Mouse (Mus musculus) olfactory bulb, adult 2 months (tissue): Measurements from ENCODE around the gene Trpc7.

Source experiments
- CTCF ChIP-seq: fragments of 200-500 bp; IDR thresholded peaks from 2 replicates; pipeline ENCODE4 v1.5.1; 2012; ENCODE audit warnings: low read depth, mild to moderate bottlenecking, low read length, moderate library complexity; ENCODE audit not compliant: insufficient read depth
- POLR2A ChIP-seq: fragments of 200-500 bp; IDR thresholded peaks from 2 replicates; pipeline ENCODE4 v1.6.1; 2012; ENCODE audit warnings: mild to moderate bottlenecking, low read depth, low read length, moderate library complexity; ENCODE audit not compliant: insufficient read depth

DNA sequence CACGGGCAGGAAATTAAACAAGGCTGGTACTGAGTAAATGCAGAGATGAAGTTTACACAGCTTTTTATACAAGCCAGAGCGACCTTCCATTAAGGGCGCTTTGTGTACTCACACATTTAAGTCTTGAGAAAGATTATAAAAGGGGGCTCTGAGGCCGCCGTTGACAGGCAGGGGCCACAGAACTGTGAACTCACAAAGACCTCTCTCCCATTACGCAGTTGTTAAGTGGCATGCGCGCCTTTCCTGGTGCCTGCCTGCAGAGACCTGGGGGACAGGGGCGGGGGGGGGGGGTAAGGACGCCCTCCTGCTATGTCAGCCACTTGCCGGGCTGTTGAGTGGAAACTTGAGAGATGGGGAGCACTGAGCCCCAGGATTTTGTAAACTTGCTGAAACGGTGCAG is 138.6 kb downstream of the Trpc7 start:
- TF ChIP-seq POLR2A: no peak
- TF ChIP-seq CTCF: no peak
